Mouse (Mus musculus) CH12.LX (cell line): ENCODE data around the gene Cox4i2. TPM values are rescaled to one million over a fixed set of nuclear protein-coding genes. Genes with fewer than 3 reads are reported as not detected.

Experiments
- DNase-seq: peaks from one replicate; pipeline ENCODE4 v3.0.0-alpha.2; 2013; ENCODE audit errors: extremely low read depth
- H3K27ac ChIP-seq: 2 replicates; pipeline ENCODE4 v1.5.1; 2012; ENCODE audit warnings: low read depth, mild to moderate bottlenecking, control low read depth, moderate library complexity; ENCODE audit not compliant: insufficient read depth
- H3K27me3 ChIP-seq: replicated peaks from 2 replicates; pipeline ENCODE3; 2012; ENCODE audit warnings: inconsistent platforms
- H3K36me3 ChIP-seq, 2 experiments: replicated peaks in 1 of 2; 2 replicates each; pipeline versions ENCODE3 to v1.6.1; 2012; ENCODE audit warnings: inconsistent platforms in 1 of 2, low read length in 1 of 2, mild to moderate bottlenecking in 1 of 2, mixed read lengths in 1 of 2, moderate library complexity in 1 of 2; ENCODE audit not compliant: control insufficient read depth in 1 of 2, insufficient read depth in 1 of 2
- H3K4me1 ChIP-seq, 2 experiments: 2 replicates each; pipeline ENCODE4 v1.6.1; 2012; ENCODE audit warnings: inconsistent platforms in 1 of 2, moderate library complexity in 1 of 2; ENCODE audit not compliant: insufficient read depth in 2 of 2, control insufficient read depth in 1 of 2
- H3K4me2 ChIP-seq: 2 replicates; pipeline ENCODE4 v1.6.1; 2012; ENCODE audit warnings: low read depth, mild to moderate bottlenecking, control low read depth; ENCODE audit not compliant: poor library complexity, insufficient read depth, severe bottlenecking
- H3K4me3 ChIP-seq, 3 experiments: fragments of 150-350 bp in 1 of 3; sonication (generic) in 1 of 3; replicated peaks in 1 of 3; 2 replicates each; pipeline versions ENCODE3 to v1.5.1; 2011 to 2012; ENCODE audit warnings: low read depth in 2 of 3, low read length in 2 of 3, mild to moderate bottlenecking in 2 of 3, moderate library complexity in 2 of 3, control low read depth in 1 of 3, improper control_type of control experiment in 1 of 3, inconsistent platforms in 1 of 3, mixed read lengths in 1 of 3; ENCODE audit not compliant: poor library complexity in 1 of 3
- H3K79me2 ChIP-seq: replicated peaks from 2 replicates; pipeline ENCODE4 v1.6.1; 2012; ENCODE audit warnings: mild to moderate bottlenecking, moderate library complexity; ENCODE audit not compliant: control insufficient read depth, poor library complexity, insufficient read depth, severe bottlenecking; ENCODE audit errors: extremely low read depth
- H3K9ac ChIP-seq: 2 replicates; pipeline ENCODE4 v1.6.1; 2012; ENCODE audit warnings: low read depth, mild to moderate bottlenecking, control low read depth, moderate library complexity; ENCODE audit not compliant: insufficient read depth
- H3K9me3 ChIP-seq: replicated peaks from 2 replicates; pipeline ENCODE3; 2012; ENCODE audit warnings: low read length, inconsistent platforms, mixed read lengths
- BHLHE40 ChIP-seq: IDR thresholded peaks from 2 replicates; pipeline ENCODE4 v1.6.1; 2011; ENCODE audit warnings: mild to moderate bottlenecking, low read depth, low read length, improper control_type of control experiment
- CTCF ChIP-seq, 2 experiments: IDR thresholded peaks in 1 of 2; conservative IDR thresholded peaks in 1 of 2; 2 replicates each; pipeline ENCODE4 v1.5.1; 2011 to 2012; ENCODE audit warnings: low read depth in 2 of 2, low read length in 2 of 2, improper control_type of control experiment in 1 of 2, inconsistent platforms in 1 of 2, mild to moderate bottlenecking in 1 of 2, moderate library complexity in 1 of 2
- E2F4 ChIP-seq: IDR thresholded peaks from 2 replicates; pipeline ENCODE4 v1.6.1; 2011; ENCODE audit warnings: low read depth, low read length, improper control_type of control experiment; ENCODE audit not compliant: insufficient replicate concordance
- ELF1 ChIP-seq: IDR thresholded peaks from 2 replicates; pipeline ENCODE4 v1.6.1; 2014; ENCODE audit warnings: low read depth, mild to moderate bottlenecking, inconsistent platforms, low read length, improper control_type of control experiment
- EP300 ChIP-seq: IDR thresholded peaks from 2 replicates; pipeline ENCODE4 v1.6.1; 2011; ENCODE audit warnings: low read length, improper control_type of control experiment
- GABPA ChIP-seq: IDR thresholded peaks from 2 replicates; pipeline ENCODE4 v1.6.1; 2012; ENCODE audit warnings: low read depth, low read length, improper control_type of control experiment, inconsistent platforms; ENCODE audit not compliant: insufficient replicate concordance
- HCFC1 ChIP-seq: IDR thresholded peaks from 2 replicates; pipeline ENCODE4 v1.6.1; 2012; ENCODE audit warnings: low read depth, mild to moderate bottlenecking, inconsistent platforms, low read length, improper control_type of control experiment
- IRF4 ChIP-seq: IDR thresholded peaks from 2 replicates; pipeline ENCODE4 v1.6.1; 2014; ENCODE audit warnings: low read depth, mild to moderate bottlenecking, inconsistent platforms, low read length, improper control_type of control experiment
- JUN ChIP-seq: IDR thresholded peaks from 2 replicates; pipeline ENCODE4 v1.6.1; 2011; ENCODE audit warnings: low read depth, mild to moderate bottlenecking, low read length, improper control_type of control experiment, moderate library complexity; ENCODE audit not compliant: insufficient read depth
- JUND ChIP-seq: conservative IDR thresholded peaks from 2 replicates; pipeline ENCODE4 v1.6.1; 2011; ENCODE audit warnings: low read depth, low read length, improper control_type of control experiment
- KAT2A ChIP-seq: IDR thresholded peaks from 2 replicates; pipeline ENCODE4 v1.6.1; 2012; ENCODE audit warnings: low read length, improper control_type of control experiment, inconsistent platforms; ENCODE audit not compliant: insufficient replicate concordance
- MAFK ChIP-seq: IDR thresholded peaks from 2 replicates; pipeline ENCODE4 v1.6.1; 2011; ENCODE audit warnings: low read length, improper control_type of control experiment; ENCODE audit not compliant: insufficient replicate concordance
- MAX ChIP-seq: IDR thresholded peaks from 2 replicates; pipeline ENCODE4 v1.6.1; 2011; ENCODE audit warnings: low read length, improper control_type of control experiment
- MAZ ChIP-seq: IDR thresholded peaks from 2 replicates; pipeline ENCODE4 v1.6.1; 2012; ENCODE audit warnings: low read depth, mild to moderate bottlenecking, inconsistent platforms, low read length, improper control_type of control experiment, moderate library complexity
- MEF2A ChIP-seq: IDR thresholded peaks from 2 replicates; pipeline ENCODE4 v1.6.1; 2014; ENCODE audit warnings: low read depth, mild to moderate bottlenecking, inconsistent platforms, low read length, improper control_type of control experiment, borderline replicate concordance
- MYC ChIP-seq: IDR thresholded peaks from 2 replicates; pipeline ENCODE4 v1.6.1; 2011; ENCODE audit warnings: low read depth, mild to moderate bottlenecking, improper control_type of control experiment, low read length
- NRF1 ChIP-seq: IDR thresholded peaks from 2 replicates; pipeline ENCODE4 v1.6.1; 2014; ENCODE audit warnings: low read depth, mild to moderate bottlenecking, inconsistent platforms, low read length, improper control_type of control experiment, moderate library complexity
- PAX5 ChIP-seq: IDR thresholded peaks from 2 replicates; pipeline ENCODE4 v1.6.1; 2012; ENCODE audit warnings: low read length, inconsistent platforms, mixed read lengths
- POLR2A ChIP-seq: IDR thresholded peaks from 2 replicates; pipeline ENCODE4 v1.6.1; 2011; ENCODE audit warnings: low read depth, mild to moderate bottlenecking, improper control_type of control experiment, low read length
- RAD21 ChIP-seq: IDR thresholded peaks from 2 replicates; pipeline ENCODE4 v1.6.1; 2011; ENCODE audit warnings: low read depth, mild to moderate bottlenecking, low read length, improper control_type of control experiment, moderate library complexity
- RCOR1 ChIP-seq: conservative IDR thresholded peaks from 2 replicates; pipeline ENCODE4 v1.6.1; 2012; ENCODE audit warnings: low read depth, mild to moderate bottlenecking, inconsistent platforms, low read length, improper control_type of control experiment
- SIN3A ChIP-seq: IDR thresholded peaks from 2 replicates; pipeline ENCODE4 v1.6.1; 2012; ENCODE audit warnings: low read length, improper control_type of control experiment, inconsistent platforms
- TCF12 ChIP-seq: IDR thresholded peaks from 2 replicates; pipeline ENCODE4 v1.6.1; 2014; ENCODE audit warnings: low read depth, mild to moderate bottlenecking, inconsistent platforms, low read length, improper control_type of control experiment
- ZC3H11A ChIP-seq: IDR thresholded peaks from 2 replicates; pipeline ENCODE4 v1.6.1; 2012; ENCODE audit warnings: low read depth, mild to moderate bottlenecking, inconsistent platforms, low read length, improper control_type of control experiment
- ZMIZ1 ChIP-seq: IDR thresholded peaks from 2 replicates; pipeline ENCODE4 v1.6.1; 2012; ENCODE audit warnings: low read depth, mild to moderate bottlenecking, inconsistent platforms, low read length, improper control_type of control experiment
- ZNF384 ChIP-seq: IDR thresholded peaks from 2 replicates; pipeline ENCODE4 v1.6.1; 2012; ENCODE audit warnings: low read depth, low read length, improper control_type of control experiment, inconsistent platforms
- dilution Hi-C: fragments of 300-500 bp; cut with MboI; formaldehyde crosslinking; loops from 2 replicates; pipeline ENCODE4 v1.14.3; 2020; ENCODE audit warnings: low sequenced_read_pairs; ENCODE audit not compliant: extremely low pct_unique_long_range_greater_than_20kb, extremely low pct_ligation_motif_present
- in situ Hi-C: fragments of 300-500 bp; cut with MboI; formaldehyde crosslinking; loops from 3 replicates; pipeline ENCODE4 v1.14.3; 2019; ENCODE audit warnings: low sequenced_read_pairs, low pct_ligation_motif_present, low pct_unique_long_range_greater_than_20kb, mixed read lengths
- polyA plus RNA-seq: library from polyadenylated mRNA; unstranded; fragments of >175 nt; gene quantifications from 2 replicates; pipeline ENCODE4 v1.2.1, GENCODE M21; 2012; ENCODE audit warnings: low read depth; ENCODE audit not compliant: insufficient read length
- total RNA-seq, 2 experiments: library from RNA; depleted of rRNA; stranded (reverse); fragments of 300-350 nt in 1 of 2; fragments of >200 nt in 1 of 2; gene quantifications; 2 replicates each; pipeline ENCODE4 v1.2.3; 2012 to 2014

The Cox4i2 gene
- total and polyA plus RNA-seq, 3 experiments: not detected

DNA sequence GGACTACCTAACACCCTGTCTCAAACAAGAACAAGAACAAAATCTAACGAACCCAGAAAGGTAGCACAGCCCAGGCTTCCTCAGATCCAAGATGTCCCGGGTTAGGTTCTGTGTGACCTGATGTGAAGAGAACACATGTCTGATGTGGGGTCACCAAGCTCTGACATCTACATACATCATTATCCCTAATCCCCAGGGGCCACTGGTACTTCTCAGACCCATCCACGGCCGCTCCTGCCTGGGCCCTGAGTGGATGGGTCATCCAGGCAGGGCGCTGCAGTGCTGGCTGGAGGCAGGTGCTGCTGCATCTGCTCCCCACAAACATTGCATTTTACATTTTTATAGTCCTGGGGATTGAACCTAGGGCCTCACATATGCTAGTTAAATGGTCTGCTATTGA, 13.5 kb upstream of the Cox4i2 start:
- Histone ChIP-seq H3K9me3 (peaks cover 6% of the 10 kb centered on the region), H3K27me3 (peaks cover 57% of the 10 kb centered on the region), H3K36me3 (no peaks in the 10 kb centered on the region), H3K4me1 (peaks cover 0 to 13% of the 10 kb centered on the region in 2 experiments; a peak in 2 of 4 replicates), H3K4me3 (no peak overlapping the region), H3K4me2 (no peak overlapping the region), H3K9ac (no peak overlapping the region), H3K27ac (no peak overlapping the region), H3K79me2 (no peaks in the 10 kb centered on the region)
- in situ Hi-C loops: no loop called here
- no peak for DNase-seq
- TF ChIP-seq BHLHE40: no peak
- TF ChIP-seq TCF12: no peak
- TF ChIP-seq MAFK: no peak
- no peak for TF ChIP-seq MAZ
- no peak for TF ChIP-seq SIN3A
- no peak for TF ChIP-seq RAD21
- TF ChIP-seq GABPA: no peak
- no peak for TF ChIP-seq KAT2A
- TF ChIP-seq CTCF (conservative IDR thresholded peaks at IDR 0.05 in 1 of 2, IDR thresholded peaks at IDR 0.05 in 1 of 2; ENCODE audit: low read depth in 2 of 2, low read length in 2 of 2): no peak
- TF ChIP-seq ZNF384: no peak
- no peak for TF ChIP-seq MEF2A
- no peak for TF ChIP-seq HCFC1
- TF ChIP-seq E2F4: no peak
- TF ChIP-seq POLR2A: no peak
- no peak for TF ChIP-seq ZMIZ1
- no peak for TF ChIP-seq JUN
- no peak for TF ChIP-seq EP300
- no peak for TF ChIP-seq MYC
- dilution Hi-C loops: no loop called here

DNA sequence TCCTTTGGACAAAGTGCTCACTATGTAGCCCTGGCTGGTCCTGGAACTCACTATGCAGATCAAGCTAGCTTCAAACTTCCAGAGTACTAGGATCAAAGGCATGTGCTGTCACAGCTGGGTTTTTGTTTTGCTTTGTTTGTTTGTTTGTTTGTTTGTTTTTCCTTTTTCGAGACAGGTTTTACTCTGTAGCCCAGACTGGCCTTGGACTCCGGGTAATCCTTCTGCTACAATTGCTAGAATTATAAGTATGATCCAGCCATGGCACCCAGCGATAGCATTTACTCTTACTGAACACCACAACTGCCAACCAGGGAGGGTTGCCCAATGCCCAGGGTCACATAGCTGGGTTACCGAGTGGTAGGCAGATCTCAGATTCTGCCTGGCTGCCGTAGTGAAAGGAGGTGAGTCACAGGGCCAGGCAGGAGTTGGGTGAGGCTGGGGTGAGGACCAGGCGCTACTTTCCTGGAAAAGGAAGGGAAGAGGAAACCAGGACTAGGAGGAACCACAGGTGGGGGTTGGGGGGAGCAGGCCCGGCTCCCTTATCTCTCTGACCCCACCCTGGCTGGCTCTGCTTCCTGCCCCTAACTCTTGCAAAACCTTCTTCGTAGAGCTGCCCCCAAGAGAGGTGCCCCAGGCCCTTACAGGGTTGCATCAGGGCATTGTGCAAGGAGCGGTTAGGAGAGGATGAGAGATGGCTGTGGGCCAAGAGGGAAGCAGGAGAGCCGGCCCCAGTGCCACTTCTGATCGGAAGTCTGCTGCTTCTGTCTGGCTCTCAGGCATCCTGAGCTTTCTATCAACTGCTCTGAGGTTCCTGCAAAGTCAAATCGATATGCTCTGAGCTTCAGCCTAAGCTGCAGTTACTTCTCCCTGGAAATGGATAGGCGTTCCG, 12.6 kb upstream of the Cox4i2 start:
- no peak overlapping the region for H3K4me3 ChIP-seq
- H3K9me3 ChIP-seq: peaks cover under 1% of the 10 kb centered on the region
- dilution Hi-C loops (no loop called here), in situ Hi-C loops (no loop called here)
- DNase-seq: no peak
- TF ChIP-seq POLR2A (no peak), E2F4 (no peak), PAX5 (no peak), HCFC1 (no peak), ZMIZ1 (no peak), IRF4 (no peak), BHLHE40 (no peak), MEF2A (no peak), MAX (no peak), GABPA (no peak), NRF1 (no peak), CTCF (conservative IDR thresholded peaks at IDR 0.05 in 1 of 2, IDR thresholded peaks at IDR 0.05 in 1 of 2; ENCODE audit: low read depth in 2 of 2, low read length in 2 of 2) (no peak), RCOR1 (no peak), ZC3H11A (no peak), SIN3A (no peak), EP300 (no peak), ZNF384 (no peak), MYC (no peak), ELF1 (no peak), JUND (no peak)
- no peak overlapping the region for H3K4me2 ChIP-seq
- H3K36me3 ChIP-seq: no peaks in the 10 kb centered on the region
- no peak overlapping the region for H3K9ac ChIP-seq
- H3K27ac ChIP-seq: no peak overlapping the region
- H3K79me2 ChIP-seq: no peaks in the 10 kb centered on the region
- peaks cover 0 to 9% of the 10 kb centered on the region in 2 experiments; a peak in 2 of 4 replicates for H3K4me1 ChIP-seq
- peaks cover 49% of the 10 kb centered on the region for H3K27me3 ChIP-seq
